Mouse (Mus musculus): ENCODE results near the gene Abcc4.
A peak's percentile ranks its signal among the peaks of the same experiment; 100 is the strongest.
"Not testable (repeated sequence)": the region's sequence is repeated elsewhere in the genome, so short reads cannot be mapped to it uniquely, and the experiment has no call there.

Abcc4 gene

GRCm38 (mm10) chr14:118572688-118573245 lies 133.3 kb downstream of the Abcc4 start:
- no peak for DNase-seq

- DNase-seq = no peak
These were observed 136.4 kb downstream of the Abcc4 start for GRCm38 (mm10) chr14:118569586-118569985.

- no peak for DNase-seq
These were observed 137.8 kb downstream of the Abcc4 start for GRCm38 (mm10) chr14:118568116-118568673.

- DNase-seq = no peak
These were observed 139.2 kb downstream of the Abcc4 start for GRCm38 (mm10) chr14:118566809-118567208.

GRCm38 (mm10) chr14:118566214-118566688 lies 139.8 kb downstream of the Abcc4 start:
- DNase-seq = peak; percentile 62

GRCm38 (mm10) chr14:118565696-118566095 lies 140.3 kb downstream of the Abcc4 start:
- no peak for DNase-seq

GRCm38 (mm10) chr14:118563570-118563969 lies 142.4 kb downstream of the Abcc4 start:
- DNase-seq = no peak

- no peak for DNase-seq
These were observed 153.0 kb downstream of the Abcc4 start for GRCm38 (mm10) chr14:118552901-118553475.

- no peak for DNase-seq
These were observed 153.6 kb downstream of the Abcc4 start for GRCm38 (mm10) chr14:118552390-118552789.

GRCm38 (mm10) chr14:118551725-118552285 lies 154.2 kb downstream of the Abcc4 start:
- no peak for DNase-seq

GRCm38 (mm10) chr14:118551061-118551724 lies 154.8 kb downstream of the Abcc4 start:
- no peak for DNase-seq

- no peak for DNase-seq
These were observed 161.5 kb downstream of the Abcc4 start for GRCm38 (mm10) chr14:118544493-118544892.

- no peak for DNase-seq
These were observed 163.1 kb downstream of the Abcc4 start for GRCm38 (mm10) chr14:118542947-118543346.

- no peak for DNase-seq
These were observed 174.5 kb downstream of the Abcc4 start for GRCm38 (mm10) chr14:118531539-118531938.

- no peak for DNase-seq
These were observed 191.6 kb downstream of the Abcc4 start for GRCm38 (mm10) chr14:118514280-118515031.

GRCm38 (mm10) chr14:118511715-118512114 lies 194.3 kb downstream of the Abcc4 start:
- DNase-seq = not testable (repeated sequence)

- no peak for DNase-seq
These were observed 195.2 kb downstream of the Abcc4 start for GRCm38 (mm10) chr14:118510793-118511192.

- peak; percentile 9 for DNase-seq
These were observed 195.8 kb downstream of the Abcc4 start for GRCm38 (mm10) chr14:118510216-118510615.

GRCm38 (mm10) chr14:118507829-118508228 lies 198.2 kb downstream of the Abcc4 start:
- no peak for DNase-seq

GRCm38 (mm10) chr14:118506591-118507146 lies 199.3 kb downstream of the Abcc4 start:
- DNase-seq = no peak

- no peak for DNase-seq
These were observed 209.3 kb downstream of the Abcc4 start for GRCm38 (mm10) chr14:118496767-118497166.

GRCm38 (mm10) chr14:118495458-118495857 lies 210.6 kb downstream of the Abcc4 start:
- DNase-seq = no peak

Measured in layer of hippocampus, adult 9-11 months (tissue).